In genomic region chr10:78462945-78463768, GRCm38 (mm10) we compare ENCODE assay signal across 10 mouse cellular contexts. TPM values are rescaled to one million over a fixed set of nuclear protein-coding genes. Genes with fewer than 3 reads are reported as not detected.
DNase-seq lines count a peak whose midpoint lies in the region; ATAC-seq and TF ChIP-seq lines count a peak whose summit lies in the region.
"Had no signal": no experiment of that assay in that cellular context is flagged by ENCODE, and none has a peak within 500 bp of the region (broad histone marks: within the 10 kb centered on the region; RNA-seq: fewer than 3 reads in every experiment).

No protein-coding gene starts in this region.

- H3K36me3 ChIP-seq in heart, embryonic 11.5 days (ENCODE audit: control insufficient read depth, insufficient read depth, low read length): no peaks in the 10 kb centered on the region
- H3K36me3 ChIP-seq in MEL (ENCODE audit: control insufficient read depth in 1 of 2, insufficient read depth in 2 of 2, low read length in 2 of 2): peaks cover 0 to 11% of the 10 kb centered on the region in 2 experiments; a peak in 2 of 4 replicates
- H3K36me3 ChIP-seq in intestine, embryonic 16.5 days (ENCODE audit: control insufficient read depth, insufficient read depth, low read length): no peaks in the 10 kb centered on the region
- no peaks in the 10 kb centered on the region for H3K36me3 ChIP-seq in liver, embryonic 16.5 days (ENCODE audit: control insufficient read depth, insufficient read depth)

- peak overlapping the region; percentile 97 for H3K4me2 ChIP-seq in heart, embryonic 11.5 days
- peak overlapping the region; percentile 96 for H3K4me2 ChIP-seq in intestine, embryonic 16.5 days (ENCODE audit: low read depth, low read length)
- peak overlapping the region; percentile 90 for H3K4me2 ChIP-seq in liver, embryonic 16.5 days (ENCODE audit: low read depth, low read length)

- no peak for ATAC-seq in heart, embryonic 11.5 days (replicated peaks; ENCODE audit: insufficient number of reproducible peaks, low FRiP score, low TSS enrichment)
- peak; percentile 75 for ATAC-seq in intestine, embryonic 16.5 days
- ATAC-seq in liver, embryonic 16.5 days (ENCODE audit: low read depth): peak; percentile 11; the same call in 1 of the 2 replicates

- no peak overlapping the region for H3K9ac ChIP-seq in heart, embryonic 11.5 days (ENCODE audit: low read depth, low read length)
- H3K9ac ChIP-seq in MEL (ENCODE audit: control insufficient read depth, low read depth, low read length, poor library complexity, severe bottlenecking): peak overlapping the region; percentile 72
- H3K9ac ChIP-seq in intestine, embryonic 16.5 days (ENCODE audit: low read depth, low read length): peak overlapping the region; percentile 83
- no peak overlapping the region for H3K9ac ChIP-seq in liver, embryonic 16.5 days (ENCODE audit: low read depth, low read length)

- H3K4me3 ChIP-seq in heart, embryonic 11.5 days (ENCODE audit: low read depth, low read length): no peak overlapping the region
- peak overlapping the region; percentile 65 to 73 for H3K4me3 ChIP-seq in MEL (ENCODE audit: control insufficient read depth in 1 of 2, insufficient read depth in 1 of 2, low read depth in 2 of 2, low read length in 2 of 2)
- peak overlapping the region; percentile 75 for H3K4me3 ChIP-seq in intestine, embryonic 16.5 days (ENCODE audit: low read length)
- no peak overlapping the region for H3K4me3 ChIP-seq in liver, embryonic 16.5 days (ENCODE audit: low read depth, low read length)

- H3K4me1 ChIP-seq in heart, embryonic 11.5 days (ENCODE audit: control insufficient read depth, insufficient read depth, low read length): peaks cover 7% of the 10 kb centered on the region; the same call in 1 of the 2 replicates
- peaks cover 5 to 16% of the 10 kb centered on the region in 2 experiments for H3K4me1 ChIP-seq in MEL (ENCODE audit: control insufficient read depth in 1 of 2, insufficient read depth in 2 of 2, low read length in 2 of 2)
- H3K4me1 ChIP-seq in intestine, embryonic 16.5 days (ENCODE audit: control insufficient read depth, insufficient read depth, low read length): peaks cover 35% of the 10 kb centered on the region
- peaks cover 25% of the 10 kb centered on the region for H3K4me1 ChIP-seq in liver, embryonic 16.5 days (ENCODE audit: control insufficient read depth, low read depth, low read length)

- no peak for DNase-seq in heart, postnatal 25 days (ENCODE audit: low spot score)
- no peak for DNase-seq in MEL (ENCODE audit: low read depth, low spot score)
- DNase-seq in urinary bladder, postnatal 4 days (ENCODE audit: low spot score in 2 of 2): no peak
- DNase-seq in thymus, postnatal 36 days: no peak
- no peak for DNase-seq in natural killer cell, adult 2 months (ENCODE audit: low spot score in 2 of 2)
- DNase-seq: heart, postnatal 4 days had no signal

- no peaks in the 10 kb centered on the region for H3K9me3 ChIP-seq in heart, embryonic 11.5 days (replicated peaks; ENCODE audit: control insufficient read depth, low read length)
- H3K9me3 ChIP-seq in MEL (replicated peaks; ENCODE audit: insufficient read depth, low read length): no peaks in the 10 kb centered on the region
- H3K9me3 ChIP-seq in intestine, embryonic 16.5 days (ENCODE audit: control insufficient read depth, low read length): no peaks in the 10 kb centered on the region
- no peaks in the 10 kb centered on the region for H3K9me3 ChIP-seq in liver, embryonic 16.5 days (replicated peaks; ENCODE audit: control insufficient read depth, low read length)

- WGBS in heart, embryonic 11.5 days (ENCODE audit: insufficient replicate concordance): 80% methylated on average over 8 of the region's 8 CpGs
- 64% methylated on average over 8 of the region's 8 CpGs for WGBS in intestine, embryonic 16.5 days
- 63% methylated on average over 8 of the region's 8 CpGs for WGBS in liver, embryonic 16.5 days (ENCODE audit: insufficient replicate concordance)

- TF ChIP-seq CTCF in MEL (IDR thresholded peaks at IDR 0.05 in 2 of 3, conservative IDR thresholded peaks at IDR 0.05 in 1 of 3; ENCODE audit: control insufficient read depth in 1 of 3, insufficient read depth in 1 of 3, low read depth in 2 of 3, low read length in 3 of 3, poor library complexity in 1 of 3, severe bottlenecking in 1 of 3): no peak

- intact Hi-C loops in heart, postnatal 25 days (cut with DNase I): loop anchor here (5.0 kb wide), 1 partner anchor 109 kb away; the partner anchor contains the start of gene Ilvbl

- TF ChIP-seq EP300 in MEL (IDR thresholded peaks at IDR 0.05; ENCODE audit: low read depth in 1 of 2, low read length in 2 of 2): no peak

- TF ChIP-seq POLR2A in MEL (IDR thresholded peaks at IDR 0.05; ENCODE audit: control insufficient read depth in 1 of 2, insufficient read depth in 1 of 2, low read depth in 1 of 2, low read length in 2 of 2, poor library complexity in 1 of 2): no peak

- H3K79me2 ChIP-seq in MEL (ENCODE audit: control insufficient read depth, insufficient read depth, low read length, poor library complexity): peaks cover 40% of the 10 kb centered on the region

- H3K27me3 ChIP-seq in heart, embryonic 11.5 days (ENCODE audit: control insufficient read depth, insufficient read depth, low read length): no peaks in the 10 kb centered on the region
- no peaks in the 10 kb centered on the region for H3K27me3 ChIP-seq in MEL (ENCODE audit: control insufficient read depth in 1 of 2, insufficient read depth in 2 of 2, low read length in 2 of 2)
- H3K27me3 ChIP-seq in intestine, embryonic 16.5 days (replicated peaks; ENCODE audit: control insufficient read depth, insufficient read depth, low read length): no peaks in the 10 kb centered on the region
- H3K27me3 ChIP-seq in liver, embryonic 16.5 days (ENCODE audit: control insufficient read depth, insufficient read depth, low read depth, low read length): no peaks in the 10 kb centered on the region

- TF ChIP-seq RAD21 in MEL (IDR thresholded peaks at IDR 0.05; ENCODE audit: low read depth, low read length): no peak

- no peak overlapping the region for H3K27ac ChIP-seq in heart, embryonic 11.5 days (ENCODE audit: low read depth, low read length)
- no peak overlapping the region for H3K27ac ChIP-seq in MEL (ENCODE audit: control insufficient read depth, low read depth, low read length)
- H3K27ac ChIP-seq in intestine, embryonic 16.5 days (ENCODE audit: low read length): peak overlapping the region; percentile 92
- H3K27ac ChIP-seq in liver, embryonic 16.5 days (ENCODE audit: low read length): no peak overlapping the region

TF ChIP-seq in MEL, 35 proteins besides CTCF, POLR2A, EP300 and RAD21:
- TF ChIP-seq MYC (IDR thresholded peaks at IDR 0.05; ENCODE audit: low read depth, low read length) (no peak), GABPA (IDR thresholded peaks at IDR 0.05; ENCODE audit: low read depth, low read length) (no peak), UBTF (IDR thresholded peaks at IDR 0.05; ENCODE audit: borderline replicate concordance, insufficient read depth, low read depth, low read length) (no peak), ELF1 (IDR thresholded peaks at IDR 0.05; ENCODE audit: low read depth, low read length) (no peak), USF2 (IDR thresholded peaks at IDR 0.05; ENCODE audit: borderline replicate concordance in 1 of 2, insufficient read depth in 1 of 2, low read depth in 1 of 2, low read length in 2 of 2) (no peak), JUND (IDR thresholded peaks at IDR 0.05; ENCODE audit: low read depth, low read length) (no peak), MEF2A (IDR thresholded peaks at IDR 0.05; ENCODE audit: extremely low read depth, insufficient replicate concordance, low read depth, low read length, poor library complexity, severe bottlenecking) (no peak), POLR2AphosphoS2 (IDR thresholded peaks at IDR 0.05; ENCODE audit: low read length) (no peak)
TF ChIP-seq in MEL: peak in this region for 0.

RNA-seq across cellular contexts. Expression of gene Pdxk, which starts 1.6 kb away (rescaled TPM):
- polyA plus RNA-seq in heart, embryonic 11.5 days (2014; fragmentation: Nextera tagmentation; extraction: Ambion mirVana): 4.2 and 4.3 TPM in 2 replicates
- 10 to 100 TPM in 1 of 2 experiments, 1 to 10 TPM in 1; 9.3 to 12.0 TPM for total RNA-seq in heart, postnatal 25 days (2021)
- total RNA-seq in MEL (2012; rRNA removed): 23.0 and 28.7 TPM in 2 replicates
- 10 to 100 TPM in 1 of 2 experiments, not detected in 1; 29.3 TPM for polyA plus RNA-seq in MEL (2012; ENCODE audit: insufficient read depth in 1 of 2, insufficient read length in 2 of 2, low read depth in 1 of 2, low replicate concordance in 2 of 2, missing spikeins in 1 of 2)
- polyA plus RNA-seq in intestine, embryonic 16.5 days (2015; fragmentation: Nextera tagmentation; extraction: Ambion mirVana): 35.9 and 39.9 TPM in 2 replicates
- polyA plus RNA-seq in liver, embryonic 16.5 days (2015; fragmentation: Nextera tagmentation; extraction: Ambion mirVana): 5.4 and 6.4 TPM in 2 replicates

RNA-seq across cellular contexts. Expression of gene Cstb, which starts 37.7 kb away (rescaled TPM):
- polyA plus RNA-seq in heart, embryonic 11.5 days (2014; fragmentation: Nextera tagmentation; extraction: Ambion mirVana): 122 and 123 TPM in 2 replicates
- 10 to 100 TPM; 23.7 to 28.4 TPM for total RNA-seq in heart, postnatal 25 days (2021)
- 71.1 and 76.7 TPM in 2 replicates for total RNA-seq in MEL (2012; rRNA removed)
- polyA plus RNA-seq in MEL (2012; ENCODE audit: insufficient read depth in 1 of 2, insufficient read length in 2 of 2, low read depth in 1 of 2, low replicate concordance in 2 of 2, missing spikeins in 1 of 2): 10 to 100 TPM in 1 of 2 experiments, not detected in 1; 71.9 TPM
- polyA plus RNA-seq in intestine, embryonic 16.5 days (2015; fragmentation: Nextera tagmentation; extraction: Ambion mirVana): 288 and 325 TPM in 2 replicates
- 93.9 and 102 TPM in 2 replicates for polyA plus RNA-seq in liver, embryonic 16.5 days (2015; fragmentation: Nextera tagmentation; extraction: Ambion mirVana)

RNA-seq across cellular contexts. Expression of gene Rrp1, which starts 50.3 kb away (rescaled TPM):
- polyA plus RNA-seq in heart, embryonic 11.5 days (2014; fragmentation: Nextera tagmentation; extraction: Ambion mirVana): 176 and 204 TPM in 2 replicates
- 100 to 1,000 TPM in 1 of 2 experiments, 10 to 100 TPM in 1; 92.7 to 102 TPM for total RNA-seq in heart, postnatal 25 days (2021)
- total RNA-seq in MEL (2012; rRNA removed): 241 and 273 TPM in 2 replicates
- 100 to 1,000 TPM in 1 of 2 experiments, not detected in 1; 417 TPM for polyA plus RNA-seq in MEL (2012; ENCODE audit: insufficient read depth in 1 of 2, insufficient read length in 2 of 2, low read depth in 1 of 2, low replicate concordance in 2 of 2, missing spikeins in 1 of 2)
- polyA plus RNA-seq in intestine, embryonic 16.5 days (2015; fragmentation: Nextera tagmentation; extraction: Ambion mirVana): 252 and 268 TPM in 2 replicates
- polyA plus RNA-seq in liver, embryonic 16.5 days (2015; fragmentation: Nextera tagmentation; extraction: Ambion mirVana): 101 and 105 TPM in 2 replicates

RNA-seq across cellular contexts. Expression of gene Olfr1358, which starts 54.1 kb away (rescaled TPM):
- polyA plus RNA-seq in heart, embryonic 11.5 days (2014; fragmentation: Nextera tagmentation; extraction: Ambion mirVana): not detected in 2 replicates
- not detected for total RNA-seq in heart, postnatal 25 days (2021)
- not detected in 2 replicates for total RNA-seq in MEL (2012; rRNA removed)
- polyA plus RNA-seq in MEL (2012; ENCODE audit: insufficient read depth in 1 of 2, insufficient read length in 2 of 2, low read depth in 1 of 2, low replicate concordance in 2 of 2, missing spikeins in 1 of 2): not detected
- not detected in 2 replicates for polyA plus RNA-seq in intestine, embryonic 16.5 days (2015; fragmentation: Nextera tagmentation; extraction: Ambion mirVana)
- not detected in 2 replicates for polyA plus RNA-seq in liver, embryonic 16.5 days (2015; fragmentation: Nextera tagmentation; extraction: Ambion mirVana)
- total RNA-seq: heart, postnatal 4 days had no signal
- polyA plus RNA-seq: C2C12 had no signal

Comparison
In these comparisons a context has a peak if more than half of its experiments do, and no peak if none do; other contexts are left out.
1. H3K4me3 ChIP-seq: peak in MEL (2 of 2) and intestine, embryonic 16.5 days (single experiment); none in heart, embryonic 11.5 days (single experiment) and liver, embryonic 16.5 days (single experiment).
2. H3K9ac ChIP-seq: peak in MEL (single experiment) and intestine, embryonic 16.5 days (single experiment); none in heart, embryonic 11.5 days (single experiment) and liver, embryonic 16.5 days (single experiment).
3. Peak in every context shown above with its lines, with median percentiles within 50 percentile points of each other: H3K4me2 ChIP-seq.